Mouse (Mus musculus) G1E (cell line): ENCODE data around the gene Dcaf15. TPM values are rescaled to one million over a fixed set of nuclear protein-coding genes. Genes with fewer than 3 reads are reported as not detected.

Experiments
- ATAC-seq: 2 replicates; pipeline ENCODE4 v1.8.0; 2016; ENCODE audit warnings: mild to moderate bottlenecking; ENCODE audit not compliant: insufficient number of reproducible peaks, poor library complexity, low FRiP score, severe bottlenecking; ENCODE audit errors: extremely low read depth
- DNase-seq: peaks from one replicate; pipeline ENCODE4 v3.0.0; 2012; ENCODE audit warnings: low spot score
- H3K27me3 ChIP-seq: 2 replicates; pipeline ENCODE4 v1.6.1; 2012; ENCODE audit warnings: mild to moderate bottlenecking, low read length, inconsistent platforms; ENCODE audit not compliant: insufficient read depth
- H3K36me3 ChIP-seq: replicated peaks from 2 replicates; pipeline ENCODE3; 2012; ENCODE audit warnings: mild to moderate bottlenecking, inconsistent platforms
- H3K4me1 ChIP-seq: 2 replicates; pipeline ENCODE4 v1.6.1; 2012; ENCODE audit warnings: low read depth, low read length, inconsistent platforms, mixed read lengths; ENCODE audit not compliant: insufficient read depth
- H3K4me3 ChIP-seq: 2 replicates; pipeline ENCODE4 v1.5.1; 2012; ENCODE audit warnings: low read depth, mild to moderate bottlenecking, inconsistent platforms, low read length, moderate library complexity, mixed read lengths
- H3K9me3 ChIP-seq: replicated peaks from 2 replicates; pipeline ENCODE4 v1.6.1; 2012; ENCODE audit warnings: inconsistent platforms
- CTCF ChIP-seq: IDR thresholded peaks from 2 replicates; pipeline ENCODE4 v1.5.1; 2012; ENCODE audit warnings: low read depth, low read length, inconsistent platforms, mixed read lengths
- GATA1 ChIP-seq: IDR thresholded peaks from 2 replicates; pipeline ENCODE4 v1.6.1; 2012; ENCODE audit warnings: borderline replicate concordance, low read length, inconsistent platforms, mixed read lengths
- GATA2 ChIP-seq: IDR thresholded peaks from 2 replicates; pipeline ENCODE4 v1.6.1; 2012; ENCODE audit warnings: low read depth, low read length, inconsistent platforms, borderline replicate concordance
- POLR2AphosphoS5 ChIP-seq: IDR thresholded peaks from 2 replicates; pipeline ENCODE4 v1.6.1; 2012; ENCODE audit warnings: low read depth, low read length, inconsistent platforms; ENCODE audit not compliant: insufficient replicate concordance
- TAL1 ChIP-seq: conservative IDR thresholded peaks from 2 replicates; pipeline ENCODE4 v1.6.1; 2012; ENCODE audit warnings: low read depth, low read length, inconsistent platforms, mixed read lengths
- polyA plus RNA-seq: library from polyadenylated mRNA; stranded (reverse); fragments of >175 nt; gene quantifications from 2 replicates; pipeline ENCODE4 v1.2.3, GENCODE M21; 2012
- total RNA-seq, 2 experiments: library from RNA; stranded (forward) in 1 of 2; stranded (reverse) in 1 of 2; fragments of 200-1000 nt in 1 of 2; fragments of >200 nt in 1 of 2; fragmentation: Nextera tagmentation in 1 of 2; gene quantifications; 2 replicates each; pipeline ENCODE4 v1.2.3; 2014 to 2017

Dcaf15 gene
- total and polyA plus RNA-seq, 3 experiments = 16.3 to 51.8 (median 16.4) TPM

- DNase-seq = no peak
- no peaks in the 10 kb centered on the region for H3K4me1 ChIP-seq
- H3K9me3 ChIP-seq = no peaks in the 10 kb centered on the region
- no peaks in the 10 kb centered on the region for H3K27me3 ChIP-seq
- no peak for TF ChIP-seq CTCF
- TF ChIP-seq POLR2AphosphoS5 = no peak
- TF ChIP-seq TAL1 = no peak
- no peak for TF ChIP-seq GATA1
- ATAC-seq = no peak
- H3K4me3 ChIP-seq = no peak overlapping the region
- peaks cover 95% of the 10 kb centered on the region for H3K36me3 ChIP-seq
Measured at GRCm38 (mm10) chr8:84089277-84089676, 15.3 kb downstream of the Dcaf15 start.

GRCm38 (mm10) chr8:84087821-84088220 lies 16.7 kb downstream of the Dcaf15 start:
- H3K4me3 ChIP-seq = peak overlapping the region; percentile 17; the same call in 1 of the 2 replicates
- ATAC-seq (no peak), DNase-seq (no peak)
- H3K27me3 ChIP-seq = no peaks in the 10 kb centered on the region
- no peaks in the 10 kb centered on the region for H3K9me3 ChIP-seq
- H3K4me1 ChIP-seq = no peaks in the 10 kb centered on the region
- TF ChIP-seq GATA1 = no peak
- no peak for TF ChIP-seq TAL1
- no peak for TF ChIP-seq CTCF
- TF ChIP-seq GATA2 = no peak
- TF ChIP-seq POLR2AphosphoS5 = no peak
- H3K36me3 ChIP-seq = peaks cover 96% of the 10 kb centered on the region

- Histone ChIP-seq H3K9me3 (no peaks in the 10 kb centered on the region), H3K4me3 (no peak overlapping the region), H3K27me3 (no peaks in the 10 kb centered on the region), H3K4me1 (no peaks in the 10 kb centered on the region), H3K36me3 (peaks cover 96% of the 10 kb centered on the region)
- no peak for TF ChIP-seq TAL1
- TF ChIP-seq GATA2 = no peak
- no peak for TF ChIP-seq POLR2AphosphoS5
- TF ChIP-seq CTCF = no peak
- TF ChIP-seq GATA1 = no peak
- no peak for DNase-seq
- no peak for ATAC-seq
Measured at GRCm38 (mm10) chr8:84087156-84087555, 17.4 kb downstream of the Dcaf15 start.

GRCm38 (mm10) chr8:84084341-84085115 lies 20.0 kb downstream of the Dcaf15 start:
- H3K27me3 ChIP-seq = no peaks in the 10 kb centered on the region
- no peak overlapping the region for H3K4me3 ChIP-seq
- H3K4me1 ChIP-seq = 0 out of 2 replicates have a peak, but pooled peaks cover 3% of the 10 kb centered on the region
- H3K36me3 ChIP-seq = peaks cover 96% of the 10 kb centered on the region
- TF ChIP-seq CTCF (no peak), GATA1 (no peak), POLR2AphosphoS5 (no peak), GATA2 (no peak), TAL1 (no peak)
- no peak for ATAC-seq
- DNase-seq = no peak
- H3K9me3 ChIP-seq = no peaks in the 10 kb centered on the region

- Histone ChIP-seq H3K4me3 (no peak overlapping the region), H3K9me3 (no peaks in the 10 kb centered on the region), H3K36me3 (peaks cover 96% of the 10 kb centered on the region), H3K27me3 (no peaks in the 10 kb centered on the region), H3K4me1 (0 out of 2 replicates have a peak, but pooled peaks cover 4% of the 10 kb centered on the region)
- DNase-seq = no peak
- TF ChIP-seq POLR2AphosphoS5 (no peak), CTCF (no peak), GATA1 (no peak), GATA2 (no peak), TAL1 (no peak)
- ATAC-seq = no peak
Measured at GRCm38 (mm10) chr8:84083829-84084241, 20.7 kb downstream of the Dcaf15 start.

- Histone ChIP-seq H3K9me3 (no peaks in the 10 kb centered on the region), H3K27me3 (no peaks in the 10 kb centered on the region), H3K4me3 (no peak overlapping the region), H3K4me1 (0 out of 2 replicates have a peak, but pooled peaks cover 4% of the 10 kb centered on the region), H3K36me3 (peaks cover 93% of the 10 kb centered on the region)
- ATAC-seq (no peak), DNase-seq (no peak)
- TF ChIP-seq POLR2AphosphoS5 = no peak
- no peak for TF ChIP-seq GATA2
- no peak for TF ChIP-seq CTCF
- no peak for TF ChIP-seq TAL1
- no peak for TF ChIP-seq GATA1
Measured at GRCm38 (mm10) chr8:84079206-84079605, 25.4 kb downstream of the Dcaf15 start.
